Mouse (Mus musculus): Measurements from ENCODE around the gene Hist1h2bb.
"Not testable (repeated sequence)": the region's sequence is repeated elsewhere in the genome, so short reads cannot be mapped to it uniquely, and the experiment has no call there.

Hist1h2bb gene

GRCm38 (mm10) chr13:23764324-23765171 is 18.0 kb downstream of the Hist1h2bb start:
- peak; percentile 83 for DNase-seq (ENCODE audit: low read depth, low spot score)

DNA sequence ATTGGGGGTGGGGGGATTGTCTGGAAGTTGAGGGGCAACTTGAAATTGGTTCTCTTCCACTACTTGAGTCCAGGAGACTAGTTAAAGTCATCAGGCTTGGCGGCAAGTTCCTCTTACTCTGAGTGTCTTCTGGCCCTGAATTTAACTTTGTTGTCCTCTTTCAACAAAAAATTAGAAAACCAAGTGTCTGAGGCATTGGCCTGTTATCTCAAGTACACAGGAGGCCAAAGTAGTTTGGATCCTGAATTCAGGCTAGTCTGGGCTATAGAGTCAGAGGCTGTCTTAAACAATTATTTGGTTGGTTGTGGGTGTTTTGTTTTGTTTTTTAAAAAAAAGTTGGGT is 18.6 kb downstream of the Hist1h2bb start:
- DNase-seq (ENCODE audit: low read depth, low spot score) = no peak

GRCm38 (mm10) chr13:23766772-23767171 is 20.2 kb downstream of the Hist1h2bb start:
- no peak for DNase-seq (ENCODE audit: low read depth, low spot score)

DNA sequence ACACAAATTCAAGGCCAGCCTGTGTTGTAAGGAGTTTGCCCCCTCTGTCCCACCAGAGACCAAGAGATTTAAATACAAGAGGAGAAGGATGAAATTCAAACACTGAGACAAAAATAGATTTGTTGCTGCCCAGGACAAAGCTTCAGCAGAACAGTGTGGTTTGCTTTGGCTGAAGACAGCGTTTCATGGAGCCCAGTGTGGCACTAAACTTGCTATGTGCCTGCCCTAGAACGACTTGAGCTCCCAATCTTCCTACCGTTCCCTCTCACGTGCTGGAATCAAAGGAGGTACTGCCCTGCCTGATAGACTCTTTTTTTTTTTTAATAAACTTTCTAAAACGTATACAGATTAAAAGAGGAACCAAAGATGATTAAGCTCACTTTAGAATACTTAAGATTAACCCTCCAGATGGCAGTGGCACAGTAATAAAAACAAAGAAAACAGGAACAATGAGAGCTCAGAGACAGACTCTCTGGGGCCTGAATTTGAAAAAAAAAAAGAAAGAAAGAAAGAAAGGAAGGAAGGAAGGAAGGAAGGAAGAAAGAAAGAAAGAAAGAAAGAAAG is 22.4 kb downstream of the Hist1h2bb start:
- DNase-seq (ENCODE audit: low read depth, low spot score) = no peak

DNA sequence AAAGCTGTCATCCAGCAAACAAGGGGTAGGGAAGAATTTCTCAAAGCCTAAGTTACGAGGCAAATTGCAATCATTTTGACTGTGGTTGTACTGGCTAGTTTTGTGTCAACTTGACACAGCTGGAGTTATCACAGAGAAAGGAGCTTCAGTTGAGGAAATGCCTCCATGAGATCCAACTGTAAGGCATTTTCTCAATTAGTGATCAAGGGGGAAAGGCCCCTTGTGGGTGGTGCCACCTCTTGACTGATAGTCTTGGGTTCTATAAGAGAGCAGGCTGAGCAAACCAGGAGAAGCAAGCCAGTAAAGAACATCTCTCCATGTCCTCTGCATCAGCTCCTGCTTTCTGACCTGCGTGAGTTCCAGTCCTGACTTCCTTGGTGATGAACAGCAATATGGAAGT is 23.1 kb downstream of the Hist1h2bb start, which contains the start of gene Trim38:
Trim38 (plus strand) TSS at position 301 of the 400 bp plus-strand sequence.
- DNase-seq (ENCODE audit: low read depth, low spot score) = not testable (repeated sequence)

- DNase-seq (ENCODE audit: low read depth, low spot score) = peak; percentile 95
These were observed 26.2 kb downstream of the Hist1h2bb start for GRCm38 (mm10) chr13:23772561-23773313.

GRCm38 (mm10) chr13:23778339-23778738 is 31.8 kb downstream of the Hist1h2bb start:
- DNase-seq (ENCODE audit: low read depth, low spot score) = peak; percentile 50

GRCm38 (mm10) chr13:23779025-23779424 is 32.5 kb downstream of the Hist1h2bb start:
- no peak for DNase-seq (ENCODE audit: low read depth, low spot score)

DNA sequence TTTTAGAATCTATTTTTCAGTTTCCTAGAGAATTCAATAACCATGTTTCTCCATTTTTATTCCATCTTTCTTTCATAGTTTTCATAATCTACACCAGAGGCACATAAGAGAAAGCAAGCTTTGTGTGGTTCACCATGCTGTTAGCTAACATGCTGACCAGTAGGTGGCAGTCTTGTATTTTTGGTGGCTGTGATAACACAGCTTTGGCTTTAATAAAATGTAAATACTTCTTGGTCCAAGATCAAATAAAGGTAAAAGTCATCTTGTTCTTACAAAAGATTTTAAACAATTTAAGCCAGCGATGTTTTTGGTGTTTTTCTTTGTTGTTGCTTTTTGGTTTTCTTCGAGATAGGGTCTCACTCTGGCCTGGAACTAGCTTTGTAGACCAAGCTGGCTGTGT is 46.0 kb downstream of the Hist1h2bb start:
- DNase-seq (ENCODE audit: low read depth, low spot score) = peak; percentile 59

All from ZHBTc4 (cell line).